ENCODE assay signal across 24 mouse cellular contexts in the genomic region with DNA sequence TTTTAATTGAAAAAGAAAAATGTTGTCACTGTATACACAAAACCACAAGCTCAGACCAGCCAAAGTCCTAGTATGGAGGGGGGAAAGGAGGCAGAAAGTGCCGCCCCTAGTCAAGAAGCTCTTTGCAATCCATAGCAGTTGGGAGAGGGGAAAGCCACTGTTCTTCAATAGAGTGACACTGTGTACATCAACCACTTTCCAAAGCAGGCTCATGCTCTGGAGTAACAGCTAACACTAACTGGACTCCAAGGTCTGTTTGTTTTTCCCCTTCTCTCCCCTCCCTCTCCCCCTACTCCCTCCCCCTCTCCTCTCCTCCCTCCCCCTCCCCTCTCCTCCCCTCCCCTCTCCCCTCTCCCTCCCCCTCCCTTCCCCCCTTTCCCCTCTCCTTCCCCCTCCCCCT. TPM values are rescaled to one million over a fixed set of nuclear protein-coding genes. Genes with fewer than 3 reads are reported as not detected.
DNase-seq lines count a peak whose midpoint lies in the region; ATAC-seq and TF ChIP-seq lines count a peak whose summit lies in the region.
"Had no signal": no experiment of that assay in that cellular context is flagged by ENCODE, and none has a peak within 500 bp of the region (broad histone marks: within the 10 kb centered on the region; RNA-seq: fewer than 3 reads in every experiment).

No protein-coding gene starts in this region.

- H3K36me3 ChIP-seq in heart, embryonic 10.5 days: no peaks in the 10 kb centered on the region
- H3K36me3 ChIP-seq in lung, embryonic 14.5 days (ENCODE audit: insufficient read depth): no peaks in the 10 kb centered on the region
- H3K36me3 ChIP-seq in liver, embryonic 14.5 days (replicated peaks; ENCODE audit: control insufficient read depth, insufficient read depth, low read depth): no peaks in the 10 kb centered on the region
- H3K36me3 ChIP-seq: embryonic facial prominence, embryonic 12.5 days; embryonic facial prominence, embryonic 15.5 days; hindbrain, embryonic 12.5 days; hindbrain, embryonic 15.5 days had no signal

- 52% methylated on average over 1 of the region's 1 CpGs for WGBS in heart, embryonic 10.5 days
- 52% methylated on average over 1 of the region's 1 CpGs for WGBS in lung, embryonic 14.5 days
- WGBS in liver, embryonic 14.5 days (ENCODE audit: insufficient replicate concordance): 35% methylated on average over 1 of the region's 1 CpGs

- peak; percentile 43 for DNase-seq in heart, adult 11 months
- DNase-seq in heart, embryonic 10.5 days (ENCODE audit: low spot score): no peak
- DNase-seq in lung, embryonic 14.5 days: no peak
- DNase-seq in lung, postnatal 14 days: no peak
- no peak for DNase-seq in liver, embryonic 14.5 days (ENCODE audit: low read depth in 3 of 3, low spot score in 3 of 3)
- DNase-seq in frontal cortex, adult 2 months (ENCODE audit: extremely low spot score in 1 of 2, low spot score in 1 of 2): no peak
- DNase-seq in ovary, adult 18-20 months (ENCODE audit: low spot score): no peak
- DNase-seq in cerebellum, postnatal 14 days: no peak
- DNase-seq: adrenal gland, adult 8-10 months; adrenal gland, postnatal 25 days; cerebellum, adult 11-12 months; cerebellum, adult 8-10 months; cerebellum, postnatal 10 days; forebrain, postnatal 0 days; gastrocnemius, postnatal 25 days; heart, adult 2 months had no signal

- no peaks in the 10 kb centered on the region for H3K9me3 ChIP-seq in heart, embryonic 10.5 days
- no peaks in the 10 kb centered on the region for H3K9me3 ChIP-seq in lung, embryonic 14.5 days (ENCODE audit: low read depth, low read length)
- H3K9me3 ChIP-seq in liver, embryonic 14.5 days (ENCODE audit: control insufficient read depth, low read length): no peaks in the 10 kb centered on the region
- H3K9me3 ChIP-seq: embryonic facial prominence, embryonic 12.5 days; embryonic facial prominence, embryonic 15.5 days; hindbrain, embryonic 12.5 days; hindbrain, embryonic 15.5 days had no signal

- H3K27me3 ChIP-seq in heart, embryonic 10.5 days (ENCODE audit: insufficient read depth, poor library complexity, severe bottlenecking): no peaks in the 10 kb centered on the region
- H3K27me3 ChIP-seq in lung, embryonic 14.5 days (ENCODE audit: insufficient read depth, low read length): no peaks in the 10 kb centered on the region
- H3K27me3 ChIP-seq in liver, embryonic 14.5 days (ENCODE audit: control insufficient read depth, insufficient read depth, low read length): no peaks in the 10 kb centered on the region
- H3K27me3 ChIP-seq: embryonic facial prominence, embryonic 12.5 days; embryonic facial prominence, embryonic 15.5 days; hindbrain, embryonic 12.5 days; hindbrain, embryonic 15.5 days had no signal

- H3K4me3 ChIP-seq in heart, embryonic 10.5 days: no peak overlapping the region
- H3K4me3 ChIP-seq in lung, embryonic 14.5 days (ENCODE audit: low read depth, low read length): no peak overlapping the region
- H3K4me3 ChIP-seq in liver, embryonic 14.5 days (ENCODE audit: insufficient read depth in 1 of 2, low read depth in 2 of 2, low read length in 2 of 2): no peak overlapping the region
- H3K4me3 ChIP-seq: embryonic facial prominence, embryonic 12.5 days; embryonic facial prominence, embryonic 15.5 days; heart, adult 2 months; hindbrain, embryonic 12.5 days; hindbrain, embryonic 15.5 days had no signal

- no peak for TF ChIP-seq EP300 in liver, embryonic 14.5 days (IDR thresholded peaks at IDR 0.05; ENCODE audit: low read depth)

- peak; percentile 28; the same call in 1 of the 2 replicates for ATAC-seq in lung, embryonic 14.5 days (ENCODE audit: insufficient read depth)
- peak; percentile 31; the same call in 1 of the 2 replicates for ATAC-seq in liver, embryonic 14.5 days (ENCODE audit: insufficient read depth)
- ATAC-seq: activated CD4-positive, CD25-positive, alpha-beta regulatory T cell, adult 4 months; forebrain, embryonic 14.5 days; forebrain, postnatal 0 days had no signal

- H3K27ac ChIP-seq in heart, embryonic 10.5 days: no peak overlapping the region
- H3K27ac ChIP-seq in lung, embryonic 14.5 days (ENCODE audit: low read depth): no peak overlapping the region
- H3K27ac ChIP-seq in liver, embryonic 14.5 days: no peak overlapping the region
- H3K27ac ChIP-seq: embryonic facial prominence, embryonic 12.5 days; embryonic facial prominence, embryonic 15.5 days; heart, adult 2 months; hindbrain, embryonic 12.5 days; hindbrain, embryonic 15.5 days had no signal

- no peak for TF ChIP-seq CTCF in lung, embryonic 14.5 days (IDR thresholded peaks at IDR 0.05; ENCODE audit: low read depth)
- no peak for TF ChIP-seq CTCF in liver, embryonic 14.5 days (IDR thresholded peaks at IDR 0.05; ENCODE audit: low read depth)

- no peak overlapping the region for H3K4me2 ChIP-seq in lung, embryonic 14.5 days
- H3K4me2 ChIP-seq in liver, embryonic 14.5 days (ENCODE audit: low read depth): no peak overlapping the region
- H3K4me2 ChIP-seq: embryonic facial prominence, embryonic 12.5 days; embryonic facial prominence, embryonic 15.5 days; heart, embryonic 11.5 days; hindbrain, embryonic 12.5 days; hindbrain, embryonic 15.5 days had no signal

- no peaks in the 10 kb centered on the region for H3K4me1 ChIP-seq in heart, embryonic 10.5 days
- no peaks in the 10 kb centered on the region for H3K4me1 ChIP-seq in lung, embryonic 14.5 days (ENCODE audit: insufficient read depth)
- peaks cover 0 to 5% of the 10 kb centered on the region in 2 experiments; a peak in 1 of 4 replicates for H3K4me1 ChIP-seq in liver, embryonic 14.5 days (replicated peaks; ENCODE audit: control insufficient read depth in 2 of 2, insufficient read depth in 2 of 2, low read length in 1 of 2)
- H3K4me1 ChIP-seq: embryonic facial prominence, embryonic 12.5 days; embryonic facial prominence, embryonic 15.5 days; hindbrain, embryonic 12.5 days; hindbrain, embryonic 15.5 days had no signal

- H3K9ac ChIP-seq in lung, embryonic 14.5 days: no peak overlapping the region
- H3K9ac ChIP-seq in liver, embryonic 14.5 days (replicated peaks): no peak overlapping the region
- H3K9ac ChIP-seq: embryonic facial prominence, embryonic 12.5 days; embryonic facial prominence, embryonic 15.5 days; forebrain, postnatal 0 days; hindbrain, embryonic 12.5 days; hindbrain, embryonic 15.5 days had no signal

RNA-seq across cellular contexts. Expression of a gene that starts 18.0 kb away (rescaled TPM):
- 0.36 TPM in 1 of 2 replicates, not detected in the other for polyA plus RNA-seq in heart, embryonic 10.5 days (2016; fragmentation: Nextera tagmentation; extraction: Ambion mirVana)
- 0.82 and 1.2 TPM in 2 replicates for polyA plus RNA-seq in lung, embryonic 14.5 days (2014; fragmentation: Nextera tagmentation; extraction: Ambion mirVana)
- polyA plus RNA-seq in liver, embryonic 14.5 days (2012; rRNA removed): 0.18 and 0.19 TPM in 2 replicates
- 0.52 and 0.69 TPM in 2 replicates for polyA plus RNA-seq in liver, embryonic 14.5 days (2014; fragmentation: Nextera tagmentation; extraction: Ambion mirVana)
- polyA plus RNA-seq in frontal cortex, adult 2 months (2012; rRNA removed): 0.34 and 0.44 TPM in 2 replicates
- polyA plus RNA-seq: forebrain, embryonic 11.5 days; forebrain, embryonic 14.5 days had no signal

RNA-seq across cellular contexts. Expression of a gene that starts 20.7 kb away (rescaled TPM):
- polyA plus RNA-seq in heart, embryonic 10.5 days (2016; fragmentation: Nextera tagmentation; extraction: Ambion mirVana): 43.5 and 46.0 TPM in 2 replicates
- 73.2 and 76.7 TPM in 2 replicates for polyA plus RNA-seq in lung, embryonic 14.5 days (2014; fragmentation: Nextera tagmentation; extraction: Ambion mirVana)
- polyA plus RNA-seq in liver, embryonic 14.5 days (2012; rRNA removed): 9.0 and 10.3 TPM in 2 replicates
- 21.5 and 22.6 TPM in 2 replicates for polyA plus RNA-seq in liver, embryonic 14.5 days (2014; fragmentation: Nextera tagmentation; extraction: Ambion mirVana)
- 62.3 and 66.9 TPM in 2 replicates for polyA plus RNA-seq in frontal cortex, adult 2 months (2012; rRNA removed)
